Mouse (Mus musculus): ENCODE data around the gene Tbl2.
A peak's percentile ranks its signal among the peaks of the same experiment; 100 is the strongest.

Tbl2 gene

DNA sequence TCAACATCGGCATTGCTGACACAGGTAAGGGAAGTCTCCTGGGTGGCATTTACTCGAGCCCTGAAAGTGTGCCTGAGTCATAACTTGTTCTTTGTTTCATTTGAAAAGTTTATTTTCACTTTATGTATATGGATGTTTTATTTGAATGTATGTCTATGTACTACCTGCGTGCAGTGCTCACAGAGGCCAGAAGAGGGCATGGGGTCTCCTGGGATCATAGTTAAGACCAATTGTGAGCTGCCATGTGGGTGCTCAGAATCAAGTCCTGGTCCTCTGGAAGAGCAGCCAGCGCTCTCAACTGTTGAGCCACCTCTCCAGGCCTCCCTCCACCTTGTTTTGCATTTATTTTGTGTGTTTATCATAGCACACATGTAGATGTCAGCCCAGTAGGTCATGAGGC is 7.0 kb downstream of the Tbl2 start:
- DNase-seq, result no peak

DNA sequence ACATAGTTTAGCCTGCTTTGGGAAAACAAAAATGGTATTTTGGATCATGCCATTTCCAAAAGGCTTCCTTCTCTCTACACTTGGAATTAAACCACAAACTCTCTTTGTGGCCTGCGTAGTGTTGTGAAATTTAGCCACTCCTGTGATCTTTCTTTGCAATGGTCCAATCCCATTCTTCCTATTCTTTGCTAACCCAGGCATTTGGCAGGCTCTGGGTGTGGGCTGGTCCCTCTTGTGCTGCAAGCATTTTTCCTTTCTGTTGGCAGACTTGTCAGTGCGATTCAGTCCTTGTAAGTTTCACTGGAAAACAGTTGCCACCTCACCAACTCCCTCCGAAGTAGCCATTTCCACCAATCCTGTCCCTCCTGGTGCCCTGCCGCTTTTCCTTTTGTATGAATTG is 11.8 kb downstream of the Tbl2 start:
- no peak for DNase-seq

DNA sequence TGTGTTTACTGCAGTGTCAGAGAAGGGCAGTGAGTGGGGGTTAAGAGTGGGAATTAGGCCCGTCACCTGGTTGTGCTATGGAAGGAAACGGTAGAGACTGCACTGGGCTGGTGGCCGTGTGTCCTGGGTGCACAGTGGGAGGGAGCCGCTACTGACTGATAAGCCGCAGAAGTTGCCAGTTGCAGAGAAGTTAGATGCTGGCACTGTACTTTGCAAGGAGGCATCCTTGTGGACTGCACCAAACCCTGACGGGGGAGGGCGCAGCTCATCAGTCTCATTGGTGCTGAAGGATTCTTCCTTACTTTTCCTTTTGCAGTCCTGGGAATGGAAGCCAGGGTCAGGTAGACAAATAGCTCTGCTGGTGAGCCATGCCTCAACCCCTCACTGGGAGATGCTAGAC is 12.2 kb downstream of the Tbl2 start:
- DNase-seq, result no peak

GRCm38 (mm10) chr5:135162361-135162760 is 12.9 kb downstream of the Tbl2 start:
- no peak for DNase-seq

- no peak for DNase-seq
These were observed 13.4 kb downstream of the Tbl2 start for GRCm38 (mm10) chr5:135162821-135163220.

DNA sequence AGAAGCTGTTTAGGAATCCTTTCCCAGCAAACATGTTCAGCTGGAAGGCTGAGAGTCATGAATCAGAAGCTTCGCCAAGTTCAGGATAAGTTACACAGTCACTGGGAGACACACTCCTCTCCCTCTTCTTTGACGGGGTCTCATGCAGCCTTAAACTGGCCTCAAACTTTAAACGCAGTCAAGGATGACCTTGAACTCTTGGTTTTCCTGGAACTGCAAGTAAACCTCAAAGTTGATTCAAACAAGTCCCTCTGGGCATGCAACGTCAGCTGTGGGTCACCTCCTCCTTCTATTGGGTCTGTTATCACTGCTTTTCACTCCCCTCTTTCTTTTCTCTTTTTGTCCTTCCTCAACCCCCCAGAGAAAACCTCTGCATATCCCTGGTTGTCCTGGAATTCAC is 17.5 kb downstream of the Tbl2 start:
- DNase-seq, result no peak

DNA sequence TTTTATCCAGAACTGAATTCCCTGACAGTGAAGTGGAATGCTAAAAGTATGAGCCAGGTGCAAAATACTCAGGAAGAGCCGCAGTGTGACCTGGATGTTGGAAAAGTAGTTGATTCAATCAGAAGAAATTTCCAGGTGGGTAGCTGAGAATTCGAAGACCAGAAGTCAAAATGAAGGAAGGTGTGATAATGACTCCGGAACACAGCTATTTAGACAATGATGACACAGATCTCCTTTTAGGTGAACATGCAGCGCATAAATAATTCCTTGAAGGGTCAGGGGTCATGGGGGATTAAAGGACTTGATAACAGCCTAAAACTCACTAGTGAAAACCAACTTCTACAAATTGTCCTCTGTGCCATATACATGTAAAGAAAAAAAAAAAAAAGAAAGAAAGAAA is 18.0 kb downstream of the Tbl2 start:
- no peak for DNase-seq

GRCm38 (mm10) chr5:135168063-135169062 is 18.9 kb downstream of the Tbl2 start, which contains the start of gene Bcl7b:
Gene Bcl7b (plus strand): TSS chr5:135168283.
- peak; percentile 97 to 98 for DNase-seq

- no peak for DNase-seq
These were observed 20.0 kb downstream of the Tbl2 start for GRCm38 (mm10) chr5:135169479-135169878.

DNA sequence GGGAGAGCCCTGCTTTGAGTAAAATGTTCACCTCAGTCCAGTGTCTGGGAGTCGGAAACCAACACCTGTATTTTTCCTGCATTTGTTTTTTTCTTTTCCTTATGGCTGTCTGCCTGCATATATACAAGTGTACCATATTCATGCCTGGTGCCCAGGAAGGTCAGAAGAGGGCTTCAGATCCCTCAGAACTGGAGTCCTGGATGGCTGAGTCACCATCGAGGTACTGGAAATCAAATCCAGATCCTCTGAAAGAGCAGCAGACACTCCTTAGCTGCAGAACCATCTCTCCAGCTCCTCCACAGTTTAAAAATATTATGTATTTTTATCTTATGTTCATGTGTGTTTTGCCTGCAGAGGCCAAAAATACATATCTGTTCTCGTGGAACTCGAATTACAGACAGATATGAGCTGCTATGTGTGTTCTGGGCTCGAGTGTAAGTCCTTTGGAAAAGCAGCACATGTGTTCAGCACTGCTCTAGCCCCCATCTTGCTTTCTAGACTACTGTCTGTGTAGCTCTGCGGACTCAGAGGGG is 22.3 kb downstream of the Tbl2 start:
- no peak for DNase-seq

GRCm38 (mm10) chr5:135172986-135173385 is 23.5 kb downstream of the Tbl2 start:
- DNase-seq, result no peak

GRCm38 (mm10) chr5:135175086-135175485 is 25.6 kb downstream of the Tbl2 start:
- no peak for DNase-seq

- DNase-seq, result no peak
These were observed 29.1 kb downstream of the Tbl2 start for GRCm38 (mm10) chr5:135178523-135178922.

DNA sequence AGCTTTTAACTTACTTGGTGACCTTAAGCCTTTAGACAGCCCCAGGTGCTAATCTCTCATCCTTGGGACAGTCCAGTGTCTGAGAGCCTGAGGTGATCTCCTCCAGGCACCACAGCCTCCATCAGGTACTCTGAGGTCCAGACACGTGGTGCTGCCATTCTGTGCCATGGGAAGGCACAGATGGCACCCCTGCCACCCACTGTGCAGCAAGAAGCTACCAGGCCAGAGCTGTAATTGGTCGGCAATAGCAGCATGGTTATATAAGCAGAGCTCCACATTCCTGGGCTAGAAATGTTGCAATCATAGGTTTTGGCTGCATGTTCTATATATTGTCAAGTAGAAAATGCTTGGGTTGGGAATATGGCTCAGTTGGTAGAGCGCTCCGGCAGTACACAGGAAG is 29.5 kb downstream of the Tbl2 start:
- DNase-seq, result peak; percentile 91 to 93

GRCm38 (mm10) chr5:135179616-135180015 is 30.2 kb downstream of the Tbl2 start:
- DNase-seq, result peak; percentile 44 to 50

DNA sequence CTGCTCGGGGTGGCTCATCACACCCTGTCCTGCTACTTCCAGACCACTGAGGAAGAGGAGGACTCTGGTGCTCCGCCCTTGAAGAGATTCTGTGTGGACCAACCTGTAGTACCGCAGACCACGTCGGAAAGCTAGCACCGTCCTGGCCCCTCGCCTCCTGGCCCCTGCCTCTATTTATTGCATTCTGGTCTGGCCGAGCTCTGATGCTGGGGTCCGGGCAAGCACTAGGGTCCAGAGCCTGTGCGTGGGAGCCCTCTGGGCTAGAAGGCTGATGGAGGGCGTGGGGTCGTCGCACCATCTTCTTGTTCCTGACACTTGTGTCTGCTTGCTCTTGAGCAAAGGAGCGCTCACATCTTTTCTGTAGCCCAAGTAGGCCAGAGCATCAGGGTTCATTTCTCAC is 31.3 kb downstream of the Tbl2 start:
- no peak for DNase-seq

DNA sequence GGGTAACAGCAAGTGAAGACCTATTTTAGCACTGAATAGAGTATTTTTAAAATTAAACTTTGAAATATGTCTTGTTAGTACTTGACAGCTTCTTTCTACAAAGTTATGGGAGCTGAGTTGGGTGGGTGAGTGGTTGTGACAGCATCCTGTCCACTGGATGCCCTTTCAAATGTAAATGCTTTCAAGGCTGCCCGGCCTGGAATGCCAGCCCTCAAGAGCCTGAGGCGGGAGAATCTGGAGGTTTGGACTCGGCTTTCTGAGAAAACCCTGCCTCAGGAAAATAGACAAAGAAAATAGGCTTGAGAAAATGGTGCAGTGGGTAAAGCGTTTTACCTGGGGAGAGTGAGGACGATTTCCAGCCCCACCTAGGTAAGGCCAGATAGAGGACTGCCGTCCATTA is 32.3 kb downstream of the Tbl2 start:
- DNase-seq, result no peak

DNA sequence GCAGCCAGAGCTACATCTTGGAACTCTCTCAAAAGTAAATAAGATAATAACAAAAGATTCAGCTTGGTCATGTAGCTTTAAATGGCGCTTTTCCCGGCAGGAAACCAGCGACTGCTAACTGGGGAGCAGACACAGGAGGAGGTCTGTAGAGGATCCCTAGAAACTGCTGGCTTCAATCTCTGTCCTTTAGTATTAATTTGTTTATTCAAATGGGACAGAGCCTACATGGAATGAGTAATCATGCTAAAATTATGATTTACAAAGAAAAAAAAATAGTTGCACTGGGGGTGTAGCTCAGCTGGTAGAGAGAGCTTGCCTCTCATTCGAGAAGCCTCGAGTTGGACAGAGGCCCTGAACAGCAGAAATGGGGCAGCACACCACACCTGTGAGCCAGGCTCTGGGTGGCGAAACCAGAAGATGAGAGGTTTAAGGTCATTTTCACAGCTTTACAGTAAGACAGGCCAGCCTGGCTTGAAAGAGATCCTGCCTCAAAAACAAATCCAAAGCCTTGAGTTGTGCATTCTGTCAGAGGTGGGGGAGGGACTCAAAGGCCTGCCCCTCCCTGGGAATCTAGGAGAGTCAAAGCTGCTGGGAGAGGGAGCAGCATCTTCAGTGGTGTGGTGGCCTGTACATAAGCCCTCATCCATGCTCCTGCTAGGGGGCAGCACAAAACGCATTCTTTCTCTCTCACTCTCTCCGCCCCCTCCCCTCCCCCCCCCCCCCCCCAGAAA is 33.8 kb downstream of the Tbl2 start:
- DNase-seq, result peak; percentile 32 to 47

DNA sequence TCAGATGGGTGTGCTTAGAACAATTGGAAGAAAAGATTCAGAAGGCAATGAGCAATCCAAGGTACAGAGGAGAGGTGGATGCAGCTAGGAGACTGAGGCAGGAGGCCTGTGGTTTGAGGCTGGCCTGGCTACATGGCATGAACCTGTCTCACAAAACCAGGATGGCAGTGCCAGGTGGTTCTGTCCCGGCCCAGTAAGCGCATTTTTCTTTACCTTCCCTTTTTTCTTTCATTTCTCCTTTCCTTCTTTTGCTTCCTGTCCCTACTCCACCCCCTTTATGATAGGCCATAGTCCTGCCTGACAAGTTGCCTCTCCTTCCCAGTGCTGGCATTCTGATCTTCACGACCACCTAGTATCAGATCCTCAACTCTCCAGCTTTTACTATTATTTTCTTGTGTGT is 35.6 kb downstream of the Tbl2 start:
- no peak for DNase-seq

GRCm38 (mm10) chr5:135185596-135185995 is 36.1 kb downstream of the Tbl2 start:
- DNase-seq, result peak; percentile 39 to 65

DNA sequence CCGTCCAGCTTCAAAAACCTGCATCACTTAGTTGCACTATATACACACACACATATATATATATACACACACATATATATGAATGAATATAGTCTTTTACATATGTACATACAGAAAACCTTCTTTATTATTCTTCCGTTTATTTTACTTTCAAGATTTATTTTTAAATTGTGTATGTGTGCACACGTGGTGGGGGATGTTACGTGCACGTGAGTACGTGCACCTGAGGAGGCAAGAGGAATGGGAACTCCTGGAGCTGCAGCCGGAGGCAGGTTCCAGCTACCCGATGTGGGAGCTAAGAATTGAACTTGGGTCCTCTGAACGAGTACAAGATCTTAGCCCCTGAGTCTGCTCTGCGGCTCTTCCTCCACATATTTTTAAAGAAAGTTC is 36.8 kb downstream of the Tbl2 start:
- no peak for DNase-seq

GRCm38 (mm10) chr5:135186621-135187348 is 37.3 kb downstream of the Tbl2 start, which contains the start of gene Baz1b:
Gene Baz1b (plus strand): TSS chr5:135187264.
- DNase-seq, result peak; percentile 99 to 100
